Mouse (Mus musculus): ENCODE measurements at regions not wholly inside any gene's neighbourhood (a gene's known extent, or its start where the extent isn't known, plus 50 kb on each side); places are given as distances from the start of the nearest gene placed in this dataset.

DNA sequence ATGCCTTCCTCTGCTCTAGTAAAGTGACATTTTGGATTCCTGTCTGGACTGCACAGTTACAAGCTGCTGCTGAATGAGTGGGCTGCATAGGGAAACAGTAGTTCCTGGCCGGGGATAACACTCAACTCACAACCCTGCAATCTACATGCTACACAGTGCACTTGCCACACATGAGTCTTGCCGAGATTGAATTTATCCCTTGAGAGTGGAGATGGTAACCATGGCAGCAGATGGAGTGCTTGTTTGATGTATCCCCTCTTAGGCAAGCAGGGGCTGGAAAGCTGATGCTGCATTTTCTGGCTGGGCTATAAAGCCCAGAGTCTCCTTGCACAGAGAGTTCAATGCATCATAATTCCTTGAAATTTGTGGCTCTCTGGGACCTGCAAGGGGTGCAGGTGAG lies 603.0 kb upstream of the Sox11 start:
- TF ChIP-seq POLR2A (IDR thresholded peaks at IDR 0.05; ENCODE audit: borderline replicate concordance, control insufficient read depth, low read depth, low read length), result no peak
- TF ChIP-seq CTCF (IDR thresholded peaks at IDR 0.05; ENCODE audit: control insufficient read depth, insufficient read depth, low read length), result no peak

All from bone marrow, adult 2 months (tissue).